Mouse (Mus musculus) erythroblast, embryonic 14.5 days (primary cell): ENCODE results near the gene Pttg1ip.

ENCODE experiments used
- GATA1 ChIP-seq: IDR thresholded peaks from 2 replicates; pipeline ENCODE4 v1.6.1; 2012; ENCODE audit warnings: low read length, inconsistent platforms, mixed read lengths
- TAL1 ChIP-seq: IDR thresholded peaks from 3 replicates; pipeline ENCODE4 v1.6.1; 2012; ENCODE audit warnings: low read length, inconsistent platforms, mixed read lengths

DNA sequence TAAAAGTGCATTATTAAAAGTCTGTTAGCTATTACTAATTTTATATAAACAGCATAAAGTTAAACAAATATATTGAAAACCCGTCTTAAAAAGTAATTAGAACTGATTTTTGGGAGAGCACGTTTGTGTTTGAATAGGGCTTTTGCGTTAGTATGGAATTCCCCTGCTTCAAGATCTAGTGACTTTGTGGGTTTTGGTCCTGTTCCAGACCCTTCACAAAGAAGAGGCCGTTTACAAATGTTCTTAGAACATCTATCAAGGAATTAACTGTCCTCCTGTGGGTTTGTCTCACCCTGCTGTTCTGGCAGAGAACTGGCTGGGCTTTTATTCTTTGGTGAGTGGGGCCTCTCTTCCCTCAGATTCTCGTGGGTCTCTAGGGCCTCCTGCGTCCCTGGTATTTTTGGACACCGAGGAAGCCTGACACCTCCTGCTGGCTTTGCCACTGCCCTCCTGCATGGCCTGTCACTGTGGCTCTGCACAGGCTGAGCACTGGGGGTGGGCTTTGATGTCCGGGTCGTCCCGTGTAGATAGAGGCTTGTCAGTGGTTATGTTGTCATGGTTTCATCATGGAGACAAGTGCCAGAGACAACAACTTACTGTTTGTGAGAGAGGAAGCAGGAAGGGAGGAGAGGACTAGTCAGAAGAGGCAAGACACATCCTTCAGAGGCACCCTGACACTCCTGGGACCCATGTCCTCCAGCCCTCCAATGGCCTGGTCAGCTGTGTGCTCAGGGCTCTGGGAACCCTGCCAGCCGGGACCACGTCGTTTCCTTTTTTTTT, 53.1 kb downstream of the Pttg1ip start:
- TF ChIP-seq GATA1, result no peak
- no peak for TF ChIP-seq TAL1
